Mouse (Mus musculus): ENCODE data around the gene Zc3h12a.

Zc3h12a gene

DNA sequence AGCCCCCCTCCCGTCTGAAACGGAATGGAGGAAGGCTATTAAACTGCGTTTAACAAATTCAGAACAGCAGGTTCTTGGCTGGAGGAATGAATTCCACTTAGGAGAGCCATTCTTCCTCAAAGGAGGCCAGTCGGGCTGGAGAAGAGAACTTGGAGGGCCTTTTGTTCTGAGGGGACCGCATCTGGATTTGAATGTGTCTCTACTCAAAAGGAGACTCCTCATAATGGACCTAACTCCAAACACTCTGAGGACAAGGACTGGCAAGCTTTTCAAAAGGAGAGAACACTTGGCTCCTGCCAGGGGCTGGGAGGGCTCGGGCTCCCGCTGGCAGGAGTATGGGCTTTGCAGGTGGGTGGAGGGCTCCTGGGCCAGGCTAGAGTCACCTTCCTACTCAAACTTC, 17.0 kb upstream of the Zc3h12a start:
- DNase-seq (ENCODE audit: low read depth, low spot score) = no peak

DNA sequence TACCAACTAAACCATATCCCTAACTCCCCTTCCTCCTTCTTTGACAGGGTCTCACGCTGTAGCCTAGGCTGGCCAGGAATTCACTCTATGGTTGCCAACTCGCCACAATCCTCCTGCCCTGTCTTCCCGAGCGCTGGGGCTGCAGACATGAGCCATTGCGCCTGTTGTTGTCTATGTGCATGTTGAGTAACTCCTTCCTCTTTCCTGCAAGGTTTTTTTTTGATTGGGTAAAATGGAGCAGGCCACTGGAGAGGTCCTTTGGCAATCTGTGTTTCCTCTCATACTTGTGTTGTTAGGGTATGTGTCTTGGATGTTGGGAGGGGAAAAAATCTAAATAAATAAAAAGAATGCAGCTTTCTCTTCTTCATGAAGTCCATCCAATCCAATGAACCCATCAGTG, 16.6 kb upstream of the Zc3h12a start:
- DNase-seq (ENCODE audit: low read depth, low spot score) = no peak

DNA sequence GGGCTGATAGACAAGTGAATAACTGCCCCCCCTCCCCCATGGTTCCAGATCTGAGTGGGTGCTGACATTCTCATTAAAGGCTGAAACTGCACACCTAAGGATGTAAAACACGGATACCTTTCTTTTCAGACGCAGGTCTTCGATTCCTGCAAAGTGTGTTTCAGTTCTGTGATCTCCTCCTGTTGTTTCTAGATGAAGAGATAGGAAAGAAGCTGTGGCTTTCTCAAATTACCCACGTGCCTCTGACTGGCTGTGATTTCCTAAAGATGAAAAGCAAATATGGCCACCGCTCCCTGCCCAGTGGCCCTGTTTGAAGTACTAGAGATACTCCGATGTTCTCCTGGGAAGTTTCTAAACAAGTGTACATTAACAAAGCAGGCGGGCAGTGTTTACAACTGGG, 10.7 kb upstream of the Zc3h12a start:
- no peak for DNase-seq (ENCODE audit: low read depth, low spot score)

DNA sequence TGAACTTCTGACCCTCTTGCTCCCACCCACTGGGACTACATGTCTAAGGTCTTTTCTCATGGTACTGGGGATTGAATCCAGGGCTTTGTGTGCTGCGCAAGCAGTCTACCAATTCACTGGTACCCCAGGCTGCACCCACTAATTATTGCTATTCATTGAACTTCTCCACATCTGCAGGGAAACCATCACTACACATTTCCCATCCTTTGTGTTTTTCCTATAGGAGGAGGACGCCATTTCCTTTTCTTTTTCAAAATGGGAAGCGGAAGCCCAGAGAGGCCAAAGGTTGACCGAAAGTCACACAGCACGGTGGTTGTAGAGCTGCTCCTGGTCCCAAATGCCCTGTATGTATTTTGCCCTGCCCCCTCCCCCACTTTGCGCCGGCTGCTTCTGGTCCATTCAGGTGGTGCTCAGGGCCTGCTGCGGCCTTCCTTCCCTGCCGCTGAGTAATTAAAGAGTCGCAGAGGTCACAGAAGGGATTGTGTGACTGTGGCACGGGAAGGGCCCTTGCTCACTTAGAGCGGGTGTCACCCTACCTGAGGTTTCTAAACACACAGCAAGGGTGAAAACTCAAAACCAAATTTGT, 8.8 kb upstream of the Zc3h12a start:
- no peak for DNase-seq (ENCODE audit: low read depth, low spot score)

DNA sequence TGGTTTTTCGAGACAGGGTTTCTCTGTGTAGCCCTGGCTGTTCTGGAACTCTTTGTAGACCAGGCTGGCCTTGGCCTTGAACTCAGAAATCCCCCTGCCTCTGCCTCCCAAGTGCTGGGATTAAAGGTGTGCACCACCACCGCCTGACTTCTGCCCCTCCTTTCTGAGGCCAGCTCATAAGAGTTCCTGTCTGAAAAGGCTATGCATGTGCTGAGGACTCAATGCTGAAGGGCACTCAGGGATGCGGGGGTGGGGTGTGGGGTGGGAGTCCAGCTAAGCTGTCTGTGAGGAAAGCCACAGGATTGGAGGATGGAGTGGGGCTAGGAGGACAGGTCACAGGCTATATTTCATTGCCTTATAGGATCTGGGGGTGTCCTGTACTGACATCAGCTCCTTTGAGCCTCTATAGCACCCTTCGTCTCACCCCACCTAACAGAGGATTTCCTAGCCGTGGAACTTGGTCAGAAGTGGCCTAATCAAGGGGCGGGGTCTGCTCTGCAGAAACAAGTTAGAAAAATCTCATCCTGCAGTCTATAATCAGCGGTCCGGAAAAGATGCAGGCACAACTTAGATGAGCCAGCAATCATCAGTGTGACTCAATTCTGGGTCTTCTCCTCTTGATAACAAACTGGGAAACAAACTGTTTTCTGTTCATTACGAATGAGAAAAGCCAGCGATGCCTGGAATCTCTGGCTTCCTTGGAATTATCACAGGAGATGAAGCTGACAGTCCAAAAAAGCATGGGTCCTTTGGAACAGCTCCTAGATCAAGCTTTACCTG, 7.6 kb upstream of the Zc3h12a start:
- no peak for DNase-seq (ENCODE audit: low read depth, low spot score)

DNA sequence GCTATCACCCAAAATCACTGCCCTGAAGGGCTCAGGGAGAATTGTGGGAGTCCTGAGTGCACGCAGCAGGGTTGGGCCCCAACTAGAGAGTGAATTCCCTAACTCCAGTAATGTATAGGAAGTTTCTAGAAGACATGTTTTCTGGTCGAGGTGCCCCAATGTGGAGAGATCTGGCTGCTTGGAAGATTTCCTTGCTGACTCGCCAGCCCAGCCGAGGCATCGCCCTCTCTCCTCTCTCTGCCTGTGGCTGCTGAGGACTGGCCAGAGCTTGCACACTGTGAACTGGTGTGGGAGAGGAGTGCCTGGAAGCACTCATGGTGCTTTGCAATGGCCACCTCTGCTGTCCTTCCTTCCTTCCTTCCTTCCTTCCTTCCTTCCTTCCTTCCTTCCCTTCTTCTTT, 7.0 kb upstream of the Zc3h12a start:
- DNase-seq (ENCODE audit: low read depth, low spot score) = no peak

DNA sequence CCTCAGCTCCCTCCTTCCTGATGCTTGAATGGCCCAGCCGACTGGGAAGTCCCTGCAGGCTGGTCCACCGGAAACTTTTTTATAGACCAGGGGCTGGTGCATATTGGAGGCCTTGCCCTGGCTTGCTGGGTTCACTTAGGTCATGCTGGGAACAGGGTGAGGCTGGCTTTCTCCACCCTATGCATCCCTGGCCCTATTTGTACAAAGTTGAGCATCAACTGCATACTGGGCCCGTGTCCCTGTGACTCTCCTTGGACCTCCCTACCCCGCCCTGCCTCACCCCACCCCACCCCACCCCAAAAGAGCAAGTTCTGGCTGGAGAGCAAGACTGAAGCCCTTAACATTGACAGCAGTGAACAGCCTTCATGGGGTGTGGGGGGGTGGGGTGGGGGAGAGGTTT, 6.6 kb upstream of the Zc3h12a start:
- no peak for DNase-seq (ENCODE audit: low read depth, low spot score)

DNA sequence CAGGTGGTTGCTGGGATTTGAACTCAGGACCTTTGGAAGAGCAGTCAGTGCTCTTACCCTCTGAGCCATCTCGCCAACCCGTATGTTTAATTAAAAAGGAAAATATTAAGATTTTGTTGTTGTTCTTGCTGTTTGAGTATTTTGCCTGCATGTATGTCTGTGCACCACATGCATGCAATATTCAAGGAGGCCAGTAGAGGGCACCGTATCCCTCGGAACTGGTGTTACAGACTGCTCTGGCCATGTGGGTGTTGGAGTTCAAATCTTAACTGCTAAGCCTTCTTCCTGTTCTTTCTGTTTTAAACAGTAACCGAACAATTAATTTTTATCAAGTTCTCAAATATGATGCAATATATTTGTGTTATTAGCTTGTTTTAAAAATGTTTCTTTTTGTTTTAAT, 4.8 kb upstream of the Zc3h12a start:
- DNase-seq (ENCODE audit: low read depth, low spot score) = peak; percentile 75

DNA sequence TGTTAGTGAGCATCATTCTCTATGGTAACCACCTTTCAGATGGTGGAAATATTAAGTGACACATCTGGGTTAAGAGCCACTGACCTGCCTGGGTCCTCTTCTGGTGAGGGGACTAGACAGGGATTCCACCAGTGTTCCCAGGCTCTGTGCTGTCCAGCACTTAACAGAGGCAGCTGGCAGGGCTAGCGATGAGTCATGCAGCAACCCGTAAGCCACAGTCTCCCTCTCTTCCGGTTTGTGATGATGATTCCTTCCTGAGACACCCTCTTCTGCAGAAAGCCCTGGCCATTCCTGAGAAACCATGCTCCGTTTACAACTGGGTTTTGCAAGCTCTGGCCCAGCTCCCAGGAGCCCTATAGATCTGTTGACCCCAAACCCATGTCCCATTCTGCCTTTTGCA, 3.9 kb upstream of the Zc3h12a start:
- no peak for DNase-seq (ENCODE audit: low read depth, low spot score)

DNA sequence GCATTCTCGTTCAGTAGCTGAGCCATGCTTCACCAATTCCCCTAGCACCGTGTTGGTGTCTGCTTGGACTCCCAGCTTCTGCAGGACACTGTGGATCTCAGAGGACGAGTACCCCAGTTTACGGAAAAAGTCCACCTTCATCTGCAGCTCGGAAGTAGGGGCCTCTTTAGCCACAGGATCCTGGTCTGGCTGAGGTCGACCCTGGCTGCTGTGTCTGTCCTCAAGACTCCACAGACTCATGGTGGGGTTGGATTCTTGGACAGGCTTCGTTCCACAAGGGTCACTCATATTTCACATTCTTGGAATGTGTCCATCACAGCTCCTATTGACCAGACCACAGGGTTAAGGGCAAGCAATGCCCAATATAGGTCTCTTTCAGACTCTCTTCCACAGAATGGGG, 879 bp downstream of the Zc3h12a start:
- DNase-seq (ENCODE audit: low read depth, low spot score) = no peak

DNA sequence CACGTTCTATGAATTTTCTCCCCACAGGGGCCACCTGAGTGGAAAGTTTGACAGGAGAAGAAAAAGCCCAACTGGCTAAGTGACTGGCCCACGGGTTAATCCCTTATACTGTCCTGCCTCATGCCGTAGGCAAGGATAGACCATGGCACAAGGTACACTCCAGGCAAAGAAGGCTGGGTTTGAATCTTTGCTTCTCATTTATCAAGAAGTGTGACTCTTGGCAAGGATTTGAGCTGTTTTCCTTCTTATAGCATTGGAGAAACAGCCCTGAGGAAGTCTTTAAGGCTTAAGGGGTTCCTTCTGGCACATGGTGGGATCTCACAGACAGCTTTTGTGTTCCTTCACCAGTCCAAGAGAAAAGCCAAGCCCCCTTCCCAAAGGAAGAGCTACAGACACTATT, 1.5 kb downstream of the Zc3h12a start:
- DNase-seq (ENCODE audit: low read depth, low spot score) = no peak

DNA sequence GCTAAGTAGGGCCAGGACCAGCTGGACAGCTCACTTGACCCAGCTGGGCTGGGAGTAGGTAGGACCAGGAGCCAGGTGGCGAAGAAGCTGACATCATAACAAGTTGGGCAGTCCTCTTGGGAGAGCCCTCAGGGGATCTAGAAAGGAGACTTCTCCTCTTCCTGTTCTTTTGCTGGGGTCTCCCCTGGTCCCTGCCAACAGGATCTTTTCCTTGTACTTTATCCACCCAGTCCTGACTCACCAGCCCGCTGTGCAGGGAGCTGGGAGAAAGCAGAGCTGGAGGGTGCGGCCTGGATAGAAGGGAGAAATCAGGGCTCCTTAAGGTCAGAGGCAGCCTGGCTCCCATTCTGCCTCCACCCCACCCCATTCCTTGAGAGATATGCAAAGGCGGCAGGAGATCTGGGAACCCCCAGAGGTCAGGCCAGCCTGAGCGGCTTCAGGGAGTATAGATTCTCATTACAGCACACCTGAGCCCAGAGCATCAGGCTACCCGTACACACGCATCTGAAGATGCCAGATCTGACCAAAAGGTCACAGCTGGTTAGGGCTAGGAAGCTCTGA, 2.2 kb downstream of the Zc3h12a start:
- no peak for DNase-seq (ENCODE audit: low read depth, low spot score)

DNA sequence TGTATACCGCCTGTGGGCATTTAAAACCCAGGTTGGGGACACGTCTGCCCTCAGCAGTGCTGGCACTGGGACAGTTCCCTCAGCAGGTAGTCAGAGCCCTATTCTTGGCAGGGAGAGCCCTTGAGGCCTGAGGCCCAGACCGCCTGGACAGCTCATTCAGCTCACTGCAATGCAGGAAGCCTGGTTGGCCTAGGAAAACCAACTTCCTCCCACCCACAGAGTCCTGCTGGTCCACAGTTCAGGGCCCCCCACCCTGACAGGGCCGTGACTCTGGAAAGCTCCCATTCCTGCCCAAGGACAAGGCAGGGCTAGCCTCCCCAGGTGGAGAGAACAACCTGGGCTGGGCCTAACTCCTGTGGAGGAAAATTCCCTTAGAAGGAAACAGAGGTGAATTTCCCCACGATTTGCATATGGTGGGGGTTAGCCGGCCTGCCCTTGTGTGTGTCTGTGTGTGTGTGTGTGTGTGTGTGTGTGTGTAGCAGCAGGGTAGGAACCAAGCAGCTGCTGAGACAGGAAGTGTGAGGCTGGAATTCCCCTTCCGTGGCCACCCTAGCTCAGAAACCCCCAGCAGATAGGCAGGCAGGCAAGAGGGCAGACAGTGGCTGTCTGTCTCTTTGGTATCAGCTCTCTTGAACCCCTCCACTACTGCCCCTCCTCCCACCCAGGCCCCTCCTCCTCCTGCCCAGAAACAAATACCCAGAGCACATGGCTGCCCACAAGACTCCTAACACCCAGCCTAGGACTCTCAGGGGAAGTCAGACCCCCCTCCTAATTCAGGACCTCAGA, 3.0 kb downstream of the Zc3h12a start:
- no peak for DNase-seq (ENCODE audit: low read depth, low spot score)

DNA sequence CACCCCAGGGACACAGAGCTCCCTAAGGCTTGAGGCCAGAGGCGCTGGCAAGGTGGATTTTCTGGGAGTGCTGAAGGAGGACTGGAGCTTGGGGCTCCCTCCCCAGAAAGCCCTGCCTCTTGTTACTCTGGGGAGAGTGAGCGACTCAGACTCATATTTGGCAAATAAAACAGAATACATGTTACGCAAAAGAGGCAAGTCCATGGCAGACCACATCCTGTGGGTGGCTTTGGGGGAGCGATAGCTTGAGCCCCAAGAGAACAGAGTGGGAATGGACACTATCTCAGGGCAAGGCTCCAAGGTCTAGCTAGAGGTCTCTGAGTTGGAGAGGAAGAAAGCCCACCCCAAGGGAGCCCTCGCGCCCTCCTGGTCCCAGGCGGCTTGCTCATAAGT, 4.4 kb downstream of the Zc3h12a start:
- DNase-seq (ENCODE audit: low read depth, low spot score) = no peak

DNA sequence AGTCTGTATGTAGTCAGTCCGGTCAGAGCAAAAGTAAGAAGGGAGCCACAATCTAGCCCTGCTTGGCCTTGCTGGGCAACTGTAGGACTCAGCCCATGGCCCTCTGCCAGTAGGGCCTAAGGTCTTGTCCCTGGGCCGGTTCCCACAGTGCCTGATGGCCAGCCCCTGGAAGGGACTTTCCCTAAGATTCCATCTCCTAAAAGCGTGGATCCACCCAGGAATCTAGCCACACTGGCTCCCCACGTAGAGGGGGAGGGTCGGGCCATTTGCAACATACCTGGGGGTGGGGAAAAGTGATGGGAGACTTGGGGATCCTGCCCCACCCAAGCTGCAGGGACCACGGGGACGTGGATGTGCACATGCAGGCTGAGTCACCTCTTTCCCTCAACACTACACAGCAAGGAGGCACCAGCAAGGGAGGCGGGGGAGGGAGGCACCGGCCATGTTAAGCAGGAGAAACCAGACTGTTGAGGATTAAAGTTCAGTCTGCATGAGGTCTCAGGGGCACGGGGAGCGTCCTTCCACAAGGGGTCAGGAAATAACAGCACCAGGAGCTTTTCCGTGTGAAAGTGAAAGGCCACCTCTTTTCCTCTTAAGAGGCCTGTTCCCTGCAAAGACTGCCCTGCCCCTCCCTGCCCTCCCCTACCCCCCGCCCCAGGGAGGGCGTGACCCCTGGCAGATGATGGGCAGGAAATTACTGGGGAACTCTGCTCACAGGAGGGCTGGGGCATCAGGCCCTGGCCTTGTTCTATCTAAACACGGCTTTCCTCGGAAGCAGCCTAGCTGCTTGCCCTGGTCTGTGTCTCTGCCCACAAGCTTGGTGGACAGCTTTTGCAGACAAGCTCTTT, 5.0 kb downstream of the Zc3h12a start:
- DNase-seq (ENCODE audit: low read depth, low spot score) = no peak

DNA sequence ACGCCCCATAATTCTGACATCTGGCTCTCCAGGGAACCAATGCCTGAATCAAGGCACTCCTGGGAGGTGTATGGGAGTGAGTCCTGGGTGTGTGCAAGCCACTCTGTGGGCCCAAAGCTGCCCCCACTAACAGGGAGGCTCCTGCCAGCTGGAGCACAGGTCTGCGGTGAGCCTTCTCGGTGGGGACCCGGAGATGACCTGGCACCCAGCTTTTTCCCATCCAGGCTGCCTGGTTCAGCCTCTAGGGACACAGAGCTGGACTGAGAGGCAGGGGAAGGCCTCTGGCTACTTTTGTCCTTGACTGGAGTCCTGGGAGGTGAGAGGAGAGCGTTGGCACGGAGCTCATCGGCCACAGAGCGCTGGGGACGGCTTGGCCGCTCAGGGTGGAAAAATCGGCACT, 7.9 kb downstream of the Zc3h12a start:
- no peak for DNase-seq (ENCODE audit: low read depth, low spot score)

DNA sequence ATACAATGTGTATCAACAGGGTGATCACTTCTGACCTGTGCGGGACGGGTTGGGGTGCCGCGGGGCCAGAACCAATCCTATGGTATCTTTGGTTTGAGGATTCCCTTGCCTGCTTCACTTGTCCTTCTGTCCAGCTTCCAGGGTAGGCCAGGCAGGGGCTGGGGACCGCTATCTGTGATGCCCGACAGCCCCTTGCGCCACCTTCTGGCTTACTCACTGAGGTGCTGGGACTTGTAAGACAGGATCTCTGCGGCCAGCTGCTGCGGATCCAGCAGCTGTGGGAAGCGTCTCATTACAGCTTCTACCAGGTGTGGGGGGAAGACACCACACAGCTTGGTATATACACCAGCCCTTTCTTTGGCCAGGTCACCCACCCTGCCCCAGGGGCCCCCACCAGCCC, 8.6 kb downstream of the Zc3h12a start:
- DNase-seq (ENCODE audit: low read depth, low spot score) = no peak

DNA sequence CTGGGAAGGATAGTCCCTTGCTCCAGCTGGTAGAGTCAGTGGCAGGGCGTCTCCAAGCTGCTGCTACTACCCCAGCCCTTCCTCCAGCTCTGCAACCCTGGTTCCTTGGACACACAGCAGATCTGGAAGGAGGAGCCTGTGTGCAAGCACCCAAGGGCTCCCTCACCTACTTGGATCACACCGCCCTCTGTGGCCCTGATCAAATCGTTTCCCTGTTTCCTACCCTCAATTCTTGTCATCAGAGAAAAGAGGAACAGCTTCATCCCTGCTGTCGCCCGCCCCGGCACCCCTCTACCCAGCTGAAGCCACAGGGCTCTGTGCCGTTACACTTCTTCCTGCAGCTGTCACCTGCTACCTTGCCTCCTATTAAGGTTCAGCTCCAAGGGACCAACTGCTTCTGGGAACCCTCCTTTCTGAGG, 9.7 kb downstream of the Zc3h12a start:
- DNase-seq (ENCODE audit: low read depth, low spot score) = no peak

DNA sequence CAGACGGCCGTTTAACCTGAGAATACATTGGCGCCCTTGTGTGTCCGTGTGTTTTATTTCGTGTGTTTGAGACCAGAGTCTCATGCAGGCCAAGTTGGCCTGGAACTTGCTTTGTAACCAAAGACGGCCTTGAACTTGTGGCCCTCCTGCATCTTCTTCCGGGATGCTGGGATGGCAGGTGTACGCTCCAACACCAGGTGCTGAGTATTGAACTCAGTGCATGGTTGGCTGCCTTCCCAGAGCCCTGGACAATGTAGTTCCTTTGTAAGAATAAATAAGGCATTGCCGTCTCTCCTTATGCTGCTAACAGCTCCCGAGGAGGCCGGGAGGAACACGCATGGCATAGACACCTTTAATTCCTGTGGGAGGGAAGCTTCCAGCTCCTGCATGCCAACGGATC, 10.7 kb downstream of the Zc3h12a start:
- no peak for DNase-seq (ENCODE audit: low read depth, low spot score)

DNA sequence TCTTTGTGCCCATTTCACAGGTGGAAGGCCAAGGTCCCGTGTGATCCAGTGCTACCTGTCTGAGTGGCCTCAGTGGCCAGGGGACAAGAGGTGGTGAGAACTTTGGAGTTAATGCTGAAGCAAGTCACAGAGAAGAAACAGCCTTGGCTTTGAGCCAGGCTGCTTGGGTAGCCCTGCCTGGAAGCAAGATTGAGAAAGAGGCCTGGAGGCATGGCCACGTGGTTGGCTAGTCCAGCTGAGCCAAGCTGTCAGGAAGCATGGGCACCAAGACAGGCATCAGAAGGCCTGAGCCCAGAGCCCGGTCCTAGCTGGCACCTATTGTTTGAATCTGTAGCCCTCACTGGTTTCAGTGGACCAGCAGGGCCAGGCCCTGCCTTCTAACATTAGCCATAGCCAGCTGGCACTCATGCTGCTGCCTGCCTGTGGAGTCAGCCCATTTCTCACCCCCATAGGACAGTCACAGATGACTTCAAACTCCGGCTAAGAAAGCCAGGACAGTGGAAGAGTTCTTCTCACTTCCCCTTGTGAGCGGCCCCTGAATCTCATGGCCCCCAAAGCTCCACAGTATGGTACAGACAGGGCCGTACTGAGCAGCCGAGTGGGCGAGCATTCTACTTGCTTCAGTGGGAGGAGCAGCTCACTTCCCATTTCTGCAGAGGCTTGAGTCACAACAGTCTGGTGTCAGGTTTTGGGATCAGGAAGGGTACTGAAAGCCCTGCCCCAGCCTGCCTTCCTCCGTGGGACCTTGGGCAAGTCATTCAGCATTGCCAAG, 11.4 kb downstream of the Zc3h12a start:
- DNase-seq (ENCODE audit: low read depth, low spot score) = no peak

DNA sequence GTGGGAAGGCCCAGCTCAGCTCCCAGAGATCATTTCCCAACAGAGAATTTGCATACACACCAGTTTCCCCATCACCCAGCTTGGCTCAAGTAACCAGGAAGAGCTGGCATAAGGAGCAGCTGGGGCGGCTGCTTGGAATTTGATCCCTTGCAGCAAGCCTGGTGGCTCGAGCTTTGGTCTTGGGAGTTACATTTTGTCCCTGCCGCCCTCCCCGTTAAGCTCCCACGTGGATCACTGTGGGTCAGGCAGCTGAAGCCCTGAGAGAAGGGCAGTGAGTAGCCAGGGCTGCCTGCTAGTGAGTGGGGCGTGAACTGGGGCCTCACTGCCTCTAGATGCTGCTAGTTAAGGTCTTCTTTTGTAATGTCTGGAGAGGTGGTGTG, 11.9 kb downstream of the Zc3h12a start:
- no peak for DNase-seq (ENCODE audit: low read depth, low spot score)
